Mouse (Mus musculus) spleen, postnatal 4 days (tissue): ENCODE results near the gene Mlana.

Experiments used
- DNase-seq, 2 experiments: peaks; one replicate each; pipeline ENCODE4 v3.0.0; 2022; ENCODE audit warnings: low spot score in 2 of 2

Mlana gene

GRCm38 (mm10) chr19:29750994-29751393 lies 53.4 kb downstream of the Mlana start:
- DNase-seq, result no peak

DNA sequence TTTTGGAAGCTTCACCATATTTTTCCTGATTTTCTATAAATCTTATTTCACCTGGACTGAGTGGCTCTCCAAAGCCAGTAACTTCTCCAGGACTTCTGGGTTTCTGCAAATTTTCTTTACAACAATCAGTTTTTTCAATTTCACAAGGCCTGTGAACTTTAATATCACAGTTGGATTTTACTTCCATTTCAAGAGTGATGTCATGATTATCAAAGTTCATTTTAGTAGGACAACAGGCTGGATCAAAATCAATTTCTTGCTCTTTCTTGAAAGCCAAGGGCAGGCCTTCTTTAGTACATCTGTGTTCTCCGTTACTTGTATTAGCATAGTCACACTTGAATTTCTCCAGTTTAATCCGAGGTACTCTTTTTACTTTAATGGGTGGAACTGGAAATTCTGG lies 56.3 kb downstream of the Mlana start:
- DNase-seq, result no peak
